Mouse (Mus musculus) megakaryocyte, embryonic 14.5 days (primary cell): ENCODE results near the gene Myo6. TPM values are rescaled to one million over a fixed set of nuclear protein-coding genes. Genes with fewer than 3 reads are reported as not detected.

ENCODE experiments used
- H3K27me3 ChIP-seq: replicated peaks from 2 replicates; pipeline ENCODE3; 2012; ENCODE audit warnings: inconsistent platforms
- H3K36me3 ChIP-seq: replicated peaks from 2 replicates; pipeline ENCODE3; 2012; ENCODE audit warnings: low read length, inconsistent platforms, mixed read lengths
- H3K4me1 ChIP-seq: 2 replicates; pipeline ENCODE4 v1.6.1; 2012; ENCODE audit warnings: inconsistent platforms
- H3K4me3 ChIP-seq: replicated peaks from 2 replicates; pipeline ENCODE3; 2012; ENCODE audit warnings: moderate library complexity, mild to moderate bottlenecking, inconsistent platforms
- H3K9me3 ChIP-seq: 2 replicates; pipeline ENCODE4 v1.6.1; 2012; ENCODE audit warnings: inconsistent platforms
- FLI1 ChIP-seq: IDR thresholded peaks from 2 replicates; pipeline ENCODE4 v1.6.1; 2012; ENCODE audit warnings: low read length, inconsistent platforms, mixed read lengths
- GATA1 ChIP-seq: IDR thresholded peaks from 3 replicates; pipeline ENCODE4 v1.6.1; 2012; ENCODE audit warnings: mixed read lengths, low read length, inconsistent platforms, borderline replicate concordance
- polyA plus RNA-seq: library from polyadenylated mRNA; stranded (reverse); fragments of >175 nt; gene quantifications from 2 replicates; pipeline ENCODE4 v1.2.3, GENCODE M21; 2012; ENCODE audit warnings: low replicate concordance; ENCODE audit not compliant: insufficient read depth

Myo6 gene
- polyA plus RNA-seq, 1 experiment: 25.5 TPM

DNA sequence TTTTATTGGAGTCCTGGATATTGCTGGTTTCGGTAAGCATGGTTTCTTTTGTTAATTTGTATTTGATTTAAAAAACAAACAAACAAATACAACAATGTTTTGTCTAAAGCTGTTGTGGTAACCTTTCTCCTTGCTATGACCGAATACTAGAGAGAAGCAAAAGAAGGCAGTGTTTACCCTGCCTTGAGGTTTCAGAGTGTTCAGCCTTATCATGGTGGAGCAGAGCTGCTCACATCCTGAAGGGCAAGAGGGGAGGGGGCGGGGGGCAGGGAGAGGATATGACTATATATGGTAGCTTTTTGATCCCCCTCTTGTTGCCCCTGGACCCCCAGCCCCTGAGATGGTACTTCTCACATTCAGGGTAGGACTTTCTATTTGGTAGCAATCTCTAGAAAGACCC is 96.1 kb downstream of the Myo6 start:
- TF ChIP-seq FLI1 (no peak), GATA1 (no peak)
- H3K4me3 ChIP-seq: peak overlapping the region; percentile 73
- peaks cover 79% of the 10 kb centered on the region for H3K4me1 ChIP-seq

DNA sequence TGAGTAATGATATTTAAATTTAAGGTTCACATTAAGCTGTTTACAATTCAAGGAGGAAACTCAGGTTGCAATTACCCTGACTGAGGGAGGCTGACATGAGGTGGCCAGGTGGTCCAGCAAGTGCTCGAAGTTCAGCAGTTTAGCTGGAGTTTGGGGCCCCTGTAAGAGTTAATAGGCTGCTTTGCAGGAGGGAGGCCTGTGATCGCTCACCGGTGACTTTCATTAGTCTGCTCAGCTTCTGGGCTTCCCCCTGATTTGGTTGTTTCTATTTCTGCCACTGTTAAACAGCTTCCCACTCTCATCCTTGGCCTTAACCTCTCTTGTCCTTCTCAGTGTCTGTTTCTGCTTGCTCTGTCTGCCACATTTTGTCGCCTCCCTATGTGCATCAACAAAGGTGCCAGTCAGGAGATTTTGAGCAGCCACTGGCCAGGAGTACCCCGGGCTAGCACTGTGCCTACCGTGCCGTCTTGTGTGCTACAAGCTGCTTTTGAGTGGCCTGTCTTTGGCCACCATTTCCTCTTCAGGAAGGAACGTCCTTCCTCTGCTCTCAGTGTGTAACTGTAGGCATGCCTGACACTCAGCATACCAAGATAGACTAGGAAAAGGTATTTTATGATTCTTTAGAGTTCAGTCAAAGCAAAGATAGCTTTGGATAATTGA is 97.7 kb downstream of the Myo6 start:
- Histone ChIP-seq H3K27me3 (no peaks in the 10 kb centered on the region), H3K36me3 (peaks cover 36% of the 10 kb centered on the region), H3K4me3 (peak overlapping the region; percentile 82), H3K4me1 (peaks cover 82% of the 10 kb centered on the region), H3K9me3 (no peaks in the 10 kb centered on the region)
- TF ChIP-seq GATA1 (no peak), FLI1 (no peak)

More for the DNA sequence above, 96.1 kb downstream of the Myo6 start:
- Histone ChIP-seq H3K36me3 (peaks cover 28% of the 10 kb centered on the region), H3K9me3 (no peaks in the 10 kb centered on the region), H3K27me3 (no peaks in the 10 kb centered on the region)

DNA sequence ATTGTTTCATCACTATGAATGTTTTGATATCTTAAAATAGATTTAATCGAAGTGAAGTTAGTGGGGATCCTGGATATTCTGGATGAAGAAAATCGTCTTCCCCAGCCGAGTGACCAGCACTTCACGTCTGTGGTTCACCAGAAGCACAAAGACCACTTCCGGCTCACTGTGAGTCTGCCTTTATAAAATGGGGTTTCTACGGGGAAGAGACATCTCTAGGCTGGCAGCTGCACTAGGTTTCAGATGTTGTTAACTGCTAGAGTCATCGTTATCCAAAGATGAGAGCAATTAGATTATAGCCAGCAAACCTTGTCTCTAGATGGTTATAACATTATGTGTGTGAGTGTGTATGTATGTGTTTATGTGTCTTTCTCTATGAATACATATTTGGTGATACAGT is 101.3 kb downstream of the Myo6 start:
- H3K4me3 ChIP-seq: peak overlapping the region; percentile 82
- H3K36me3 ChIP-seq: peaks cover 52% of the 10 kb centered on the region
- H3K27me3 ChIP-seq: no peaks in the 10 kb centered on the region
- TF ChIP-seq FLI1 (no peak), GATA1 (no peak)
- no peaks in the 10 kb centered on the region for H3K9me3 ChIP-seq
- peaks cover 63% of the 10 kb centered on the region for H3K4me1 ChIP-seq

DNA sequence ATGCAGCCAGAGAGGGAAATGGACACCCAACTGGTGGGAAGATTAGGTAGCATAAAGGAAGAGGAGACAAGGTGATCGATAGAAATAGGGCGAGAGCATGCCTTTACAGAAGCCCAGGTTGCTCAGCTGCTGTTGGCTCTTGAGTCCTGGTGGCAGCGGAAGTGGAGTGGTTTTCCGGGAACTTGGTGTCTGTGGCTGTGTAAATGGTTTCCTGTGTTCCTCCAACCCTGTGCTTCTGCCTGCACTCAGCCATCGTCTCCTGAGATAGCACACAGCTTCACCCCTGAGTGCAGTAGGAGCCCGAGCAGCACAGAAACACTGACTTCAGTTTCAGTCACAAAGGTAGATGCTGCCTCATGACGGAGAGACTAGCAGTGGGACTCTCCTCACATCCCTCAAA is 101.7 kb downstream of the Myo6 start:
- Histone ChIP-seq H3K9me3 (no peaks in the 10 kb centered on the region), H3K4me3 (peak overlapping the region; percentile 82), H3K4me1 (peaks cover 59% of the 10 kb centered on the region), H3K27me3 (no peaks in the 10 kb centered on the region), H3K36me3 (peaks cover 54% of the 10 kb centered on the region)
- TF ChIP-seq GATA1 (no peak), FLI1 (no peak)

DNA sequence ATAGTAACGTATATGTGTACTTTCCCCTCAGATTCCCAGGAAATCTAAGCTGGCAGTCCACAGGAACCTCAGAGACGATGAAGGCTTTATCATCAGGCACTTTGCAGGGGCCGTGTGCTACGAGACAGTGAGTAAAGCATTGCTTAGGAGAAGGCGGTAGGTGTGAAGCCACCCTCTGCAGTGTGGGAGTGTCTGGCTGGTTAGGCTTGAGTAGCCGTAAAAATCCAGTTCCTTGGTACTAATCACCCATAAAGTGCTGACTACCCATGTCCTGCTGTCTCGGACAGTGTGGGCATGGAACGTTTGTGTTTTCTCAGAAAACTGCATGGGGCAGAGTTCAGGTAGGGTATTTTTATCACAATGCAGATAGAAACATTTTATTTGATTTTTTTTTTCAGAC is 104.8 kb downstream of the Myo6 start:
- Histone ChIP-seq H3K4me1 (peaks cover 33% of the 10 kb centered on the region), H3K36me3 (peaks cover 64% of the 10 kb centered on the region), H3K27me3 (no peaks in the 10 kb centered on the region), H3K9me3 (no peaks in the 10 kb centered on the region), H3K4me3 (no peak overlapping the region)
- TF ChIP-seq GATA1 (no peak), FLI1 (no peak)

DNA sequence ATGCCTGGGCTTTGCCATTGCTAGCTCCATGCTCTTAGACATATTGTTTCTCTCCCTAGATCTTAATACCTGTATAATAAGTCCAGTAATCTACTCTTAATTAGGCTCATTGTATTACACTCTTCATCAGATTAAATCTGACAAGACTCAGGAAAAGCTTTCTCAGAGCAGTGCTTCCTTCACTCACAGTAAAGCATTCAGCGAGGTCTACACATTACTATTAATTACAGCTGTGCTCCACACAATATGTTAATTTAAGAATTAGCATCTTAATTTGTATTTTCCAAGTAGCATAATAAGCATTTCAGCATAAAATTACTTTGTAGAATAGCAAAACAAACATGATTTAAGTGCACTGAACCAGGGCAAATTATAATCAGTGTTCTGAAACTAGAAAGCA is 108.1 kb downstream of the Myo6 start:
- H3K4me1 ChIP-seq: peaks cover 8% of the 10 kb centered on the region
- H3K4me3 ChIP-seq: no peak overlapping the region
- H3K9me3 ChIP-seq: no peaks in the 10 kb centered on the region
- peaks cover 71% of the 10 kb centered on the region for H3K36me3 ChIP-seq
- no peaks in the 10 kb centered on the region for H3K27me3 ChIP-seq
- TF ChIP-seq FLI1 (no peak), GATA1 (no peak)

DNA sequence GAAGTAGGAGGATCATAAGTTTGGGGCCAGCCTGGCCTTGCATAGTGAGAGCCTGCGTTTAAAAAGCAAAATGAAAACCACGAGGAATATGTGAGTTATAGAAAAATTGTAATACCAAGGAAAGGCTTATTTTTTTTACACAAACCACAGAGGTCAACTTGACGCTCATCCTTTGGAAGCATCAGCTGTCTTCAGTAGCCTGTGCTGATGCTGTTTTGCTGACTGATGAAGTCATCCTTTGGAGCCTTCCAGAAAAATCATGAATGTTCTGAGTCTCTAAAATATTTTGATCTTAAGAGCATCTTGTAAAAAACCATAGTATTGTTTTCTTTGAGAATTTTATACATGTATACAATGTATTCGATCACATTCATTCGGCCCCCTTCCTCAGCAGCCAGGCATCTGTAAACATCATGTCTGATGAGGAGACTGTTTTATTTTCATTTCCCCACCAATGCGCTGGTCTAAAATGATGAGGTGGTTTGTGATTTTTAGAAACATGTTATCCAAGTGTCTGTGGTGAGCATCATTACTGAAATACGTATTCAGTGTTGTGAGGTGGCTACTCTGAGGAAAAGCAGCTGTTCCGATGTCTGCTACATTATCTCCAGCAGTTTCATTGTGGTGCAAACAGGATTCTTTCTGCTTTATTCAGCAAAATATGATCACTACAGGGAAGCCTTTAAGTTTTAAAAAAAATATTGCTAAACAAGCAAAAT is 110.4 kb downstream of the Myo6 start:
- Histone ChIP-seq H3K36me3 (peaks cover 69% of the 10 kb centered on the region), H3K4me1 (peaks cover 8% of the 10 kb centered on the region), H3K4me3 (no peak overlapping the region), H3K9me3 (no peaks in the 10 kb centered on the region), H3K27me3 (no peaks in the 10 kb centered on the region)
- TF ChIP-seq GATA1 (no peak), FLI1 (no peak)

DNA sequence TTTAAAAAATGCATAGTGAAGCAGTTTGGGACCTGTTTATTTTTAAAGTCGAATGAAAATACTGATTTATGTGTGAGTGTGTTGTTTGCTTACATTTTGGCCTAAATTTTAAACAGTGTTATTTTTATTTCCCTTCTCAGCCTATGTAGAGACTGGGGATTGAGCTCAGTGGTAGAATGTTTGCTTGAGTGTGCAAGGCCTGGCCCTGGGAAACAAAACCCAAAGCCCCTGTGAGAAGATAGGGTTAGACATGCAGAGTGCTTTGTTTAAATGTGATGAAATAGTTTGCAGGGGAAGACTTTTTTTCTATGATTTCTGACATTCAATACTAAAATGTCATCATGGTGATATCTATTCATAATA is 110.9 kb downstream of the Myo6 start:
- Histone ChIP-seq H3K4me1 (peaks cover 8% of the 10 kb centered on the region), H3K4me3 (no peak overlapping the region), H3K9me3 (no peaks in the 10 kb centered on the region), H3K27me3 (no peaks in the 10 kb centered on the region), H3K36me3 (peaks cover 69% of the 10 kb centered on the region)
- no peak for TF ChIP-seq GATA1

DNA sequence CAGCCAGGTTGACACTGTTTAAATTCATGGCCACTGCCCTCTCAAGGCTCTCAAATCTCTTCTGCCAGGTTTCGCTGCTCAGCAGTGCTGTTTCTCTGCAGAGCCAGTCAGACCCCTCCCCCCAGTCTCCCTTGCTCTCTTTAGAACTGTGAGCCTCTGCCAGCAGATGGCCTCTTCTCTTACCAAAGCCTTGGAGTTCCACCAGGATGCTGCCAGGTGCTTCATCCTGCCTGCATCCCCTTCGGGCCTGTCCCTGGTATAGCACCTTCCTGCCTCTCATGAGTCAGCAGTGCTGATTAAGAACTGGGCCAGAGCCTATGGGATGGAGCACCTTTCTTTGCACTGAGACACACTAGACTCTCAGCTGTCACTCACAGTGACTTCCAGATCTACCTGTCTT is 112.3 kb downstream of the Myo6 start:
- Histone ChIP-seq H3K4me3 (no peak overlapping the region), H3K36me3 (peaks cover 69% of the 10 kb centered on the region), H3K27me3 (no peaks in the 10 kb centered on the region), H3K4me1 (peaks cover 8% of the 10 kb centered on the region), H3K9me3 (no peaks in the 10 kb centered on the region)
- no peak for TF ChIP-seq GATA1
- TF ChIP-seq FLI1: no peak

DNA sequence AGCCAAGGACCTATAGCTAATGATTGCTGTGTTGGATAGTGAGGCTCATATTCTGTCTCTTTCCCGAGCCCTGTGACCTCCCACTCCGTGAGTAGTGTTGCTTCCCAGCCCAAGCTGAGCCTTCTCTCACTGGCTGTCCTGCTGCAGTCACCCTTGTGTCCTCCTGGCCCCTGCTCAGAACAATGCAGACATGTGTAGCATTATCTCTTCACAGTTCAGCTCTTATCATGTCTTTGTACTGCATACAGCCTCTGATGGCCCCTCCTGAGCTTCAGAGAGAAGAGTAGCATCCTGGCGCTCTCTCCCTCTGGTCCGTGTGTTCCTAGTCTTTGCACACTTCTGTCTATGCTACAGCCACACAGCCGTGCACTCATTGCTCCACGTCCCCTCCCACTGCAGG is 112.9 kb downstream of the Myo6 start:
- H3K9me3 ChIP-seq: no peaks in the 10 kb centered on the region
- peaks cover 8% of the 10 kb centered on the region for H3K4me1 ChIP-seq
- peaks cover 70% of the 10 kb centered on the region for H3K36me3 ChIP-seq
- no peaks in the 10 kb centered on the region for H3K27me3 ChIP-seq
- H3K4me3 ChIP-seq: no peak overlapping the region
- no peak for TF ChIP-seq FLI1
- TF ChIP-seq GATA1: no peak
